Mouse (Mus musculus): Measurements from ENCODE around the gene Cfap100.

Gene Cfap100

GRCm38 (mm10) chr6:90453751-90454150, 25.2 kb upstream of the Cfap100 start:
- no peak for DNase-seq

GRCm38 (mm10) chr6:90452603-90453002, 24.0 kb upstream of the Cfap100 start:
- DNase-seq, result no peak

GRCm38 (mm10) chr6:90451512-90451911, 22.9 kb upstream of the Cfap100 start:
- no peak for DNase-seq

GRCm38 (mm10) chr6:90450697-90451096, 22.1 kb upstream of the Cfap100 start:
- no peak for DNase-seq

- DNase-seq, result peak in 1 of 2 experiments; percentile 23
Measured at GRCm38 (mm10) chr6:90450179-90450578, 21.6 kb upstream of the Cfap100 start.

- no peak for DNase-seq
Measured at GRCm38 (mm10) chr6:90446883-90447282, 18.3 kb upstream of the Cfap100 start.

- no peak for DNase-seq
Measured at GRCm38 (mm10) chr6:90437041-90437440, 8.4 kb upstream of the Cfap100 start.

- DNase-seq, result no peak
Measured at GRCm38 (mm10) chr6:90436192-90436907, 7.8 kb upstream of the Cfap100 start.

- peak; percentile 57 to 62 for DNase-seq
Measured at GRCm38 (mm10) chr6:90435195-90435618, 6.6 kb upstream of the Cfap100 start.

- DNase-seq, result no peak
Measured at GRCm38 (mm10) chr6:90434687-90435086, 6.1 kb upstream of the Cfap100 start.

- DNase-seq, result no peak
Measured at GRCm38 (mm10) chr6:90431487-90431886, 2.9 kb upstream of the Cfap100 start.

GRCm38 (mm10) chr6:90429911-90430310, 1.3 kb upstream of the Cfap100 start:
- no peak for DNase-seq

- DNase-seq, result no peak
Measured at GRCm38 (mm10) chr6:90426003-90426402, 2.6 kb downstream of the Cfap100 start.

- no peak for DNase-seq
Measured at GRCm38 (mm10) chr6:90425361-90425760, 3.2 kb downstream of the Cfap100 start.

- peak; percentile 73 to 81 for DNase-seq
Measured at GRCm38 (mm10) chr6:90422565-90422964, 6.0 kb downstream of the Cfap100 start.

GRCm38 (mm10) chr6:90411926-90412325, 16.7 kb downstream of the Cfap100 start:
- DNase-seq, result no peak

GRCm38 (mm10) chr6:90410972-90411371, 17.6 kb downstream of the Cfap100 start:
- no peak for DNase-seq

GRCm38 (mm10) chr6:90408632-90409031, 20.0 kb downstream of the Cfap100 start:
- no peak for DNase-seq

GRCm38 (mm10) chr6:90397291-90397690, 31.3 kb downstream of the Cfap100 start:
- no peak for DNase-seq

- no peak for DNase-seq
Measured at GRCm38 (mm10) chr6:90395751-90396150, 32.8 kb downstream of the Cfap100 start.

GRCm38 (mm10) chr6:90393948-90394347, 34.6 kb downstream of the Cfap100 start:
- DNase-seq, result no peak

GRCm38 (mm10) chr6:90390629-90391028, 38.0 kb downstream of the Cfap100 start:
- DNase-seq, result no peak

- no peak for DNase-seq
Measured at GRCm38 (mm10) chr6:90381465-90381864, 47.1 kb downstream of the Cfap100 start.

GRCm38 (mm10) chr6:90377708-90378107, 50.9 kb downstream of the Cfap100 start:
- DNase-seq, result no peak

- DNase-seq, result no peak
Measured at GRCm38 (mm10) chr6:90374647-90375046, 54.0 kb downstream of the Cfap100 start.

All from thymus, postnatal 36 days (tissue).